ENCODE assay signal across 1 mouse cellular context in the genomic region with DNA sequence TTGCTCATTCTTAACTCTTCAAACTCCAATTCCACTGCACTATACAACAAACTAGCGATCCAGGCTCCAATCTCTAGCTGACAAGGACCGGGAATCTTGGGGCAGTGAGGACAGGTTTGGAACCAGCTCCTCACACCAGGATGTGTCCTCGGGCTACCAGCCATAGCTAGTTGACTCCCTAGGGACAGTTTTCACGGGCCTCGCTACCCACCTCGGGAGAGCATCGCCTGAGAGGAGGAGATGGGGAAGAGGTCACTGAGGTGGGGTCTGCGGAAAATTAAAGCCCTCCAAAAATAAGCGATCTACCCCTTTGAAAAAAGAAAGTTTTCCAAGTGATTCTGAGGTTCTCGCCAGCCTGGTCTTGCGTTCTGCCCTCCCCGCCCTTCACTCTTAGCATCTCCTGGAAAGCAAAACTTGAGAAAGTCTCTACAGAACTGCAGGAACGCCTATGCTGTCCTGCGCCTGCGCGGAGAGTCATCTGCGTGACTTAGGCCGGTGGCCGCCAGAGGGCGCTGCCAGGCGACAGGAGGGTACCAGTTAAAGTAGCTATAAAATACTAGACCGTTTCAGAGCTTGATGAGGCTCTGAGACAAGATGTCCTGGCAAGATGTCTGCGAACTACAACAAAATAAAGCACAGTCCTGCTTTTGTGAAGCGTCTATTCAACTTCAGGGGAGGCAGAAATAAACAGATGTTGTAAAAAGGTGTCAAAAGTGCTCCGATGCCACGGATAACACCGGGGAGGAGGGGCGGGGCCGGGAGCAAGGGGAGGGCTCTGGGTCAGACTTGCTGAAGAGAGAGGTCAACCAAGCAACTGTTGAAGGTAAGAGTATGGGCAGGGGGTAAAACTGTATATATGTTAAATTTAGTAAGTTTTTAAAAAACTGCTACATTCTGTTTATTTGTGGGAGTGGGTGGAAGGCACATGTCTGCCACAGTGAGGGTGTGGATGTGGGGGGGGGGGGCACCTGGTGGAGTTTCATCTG.
A peak's percentile ranks its signal among the peaks of the same experiment; 100 is the strongest.
TF ChIP-seq lines count a peak whose summit lies in the region.

No protein-coding gene starts in this region.

TF ChIP-seq in CH12.LX, 34 proteins besides CTCF, POLR2A, EP300 and RAD21:
- no peak; the same call in 1 of the 2 replicates for TF ChIP-seq MAFK (IDR thresholded peaks at IDR 0.05; ENCODE audit: insufficient replicate concordance, low read length)
- no peak for TF ChIP-seq JUN (IDR thresholded peaks at IDR 0.05; ENCODE audit: insufficient read depth, low read depth, low read length)
- TF ChIP-seq PAX5 (IDR thresholded peaks at IDR 0.05; ENCODE audit: low read length), result no peak
- TF ChIP-seq MEF2A (IDR thresholded peaks at IDR 0.05; ENCODE audit: borderline replicate concordance, low read depth, low read length), result peak; percentile 63
- TF ChIP-seq UBTF (IDR thresholded peaks at IDR 0.05; ENCODE audit: low read depth, low read length), result no peak
- TF ChIP-seq E2F4 (IDR thresholded peaks at IDR 0.05; ENCODE audit: insufficient replicate concordance, low read depth, low read length), result no peak
- TF ChIP-seq RCOR1 (conservative IDR thresholded peaks at IDR 0.05; ENCODE audit: low read depth, low read length), result no peak
- TF ChIP-seq GABPA (IDR thresholded peaks at IDR 0.05; ENCODE audit: insufficient replicate concordance, low read depth, low read length), result no peak
- TF ChIP-seq ETS1 (conservative IDR thresholded peaks at IDR 0.05; ENCODE audit: low read depth, low read length), result no peak
- peak; percentile 49 for TF ChIP-seq HCFC1 (IDR thresholded peaks at IDR 0.05; ENCODE audit: low read depth, low read length)
- TF ChIP-seq TBP (conservative IDR thresholded peaks at IDR 0.05; ENCODE audit: low read depth, low read length), result 0 out of 2 replicates have a peak, but pooled peaks have one; percentile 40
- TF ChIP-seq USF1 (IDR thresholded peaks at IDR 0.05; ENCODE audit: low read depth, low read length), result no peak
- no peak for TF ChIP-seq ZKSCAN1 (IDR thresholded peaks at IDR 0.05; ENCODE audit: borderline replicate concordance, low read depth, low read length)
- no peak for TF ChIP-seq ZNF384 (IDR thresholded peaks at IDR 0.05; ENCODE audit: low read depth, low read length)
- peak; percentile 20; the same call in 1 of the 2 replicates for TF ChIP-seq TCF12 (IDR thresholded peaks at IDR 0.05; ENCODE audit: low read depth, low read length)
- TF ChIP-seq SIN3A (IDR thresholded peaks at IDR 0.05; ENCODE audit: low read length), result 0 out of 2 replicates have a peak, but pooled peaks have one; percentile 29
- TF ChIP-seq IRF4 (IDR thresholded peaks at IDR 0.05; ENCODE audit: low read depth, low read length), result 0 out of 2 replicates have a peak, but pooled peaks have one; percentile 46
- TF ChIP-seq MXI1 (IDR thresholded peaks at IDR 0.05; ENCODE audit: low read depth, low read length), result no peak; the same call in 1 of the 2 replicates
- no peak for TF ChIP-seq POLR2AphosphoS2 (IDR thresholded peaks at IDR 0.05; ENCODE audit: low read depth, low read length)
- TF ChIP-seq ZC3H11A (IDR thresholded peaks at IDR 0.05; ENCODE audit: low read depth, low read length), result no peak
- peak; percentile 77 for TF ChIP-seq SMC3 (IDR thresholded peaks at IDR 0.05; ENCODE audit: low read depth, low read length)
- peak; percentile 98 for TF ChIP-seq NRF1 (IDR thresholded peaks at IDR 0.05; ENCODE audit: low read depth, low read length)
- TF ChIP-seq BHLHE40 (IDR thresholded peaks at IDR 0.05; ENCODE audit: low read depth, low read length), result 0 out of 2 replicates have a peak, but pooled peaks have one; percentile 11
- no peak for TF ChIP-seq KAT2A (IDR thresholded peaks at IDR 0.05; ENCODE audit: insufficient replicate concordance, low read length)
- peak; percentile 58; the same call in 1 of the 2 replicates for TF ChIP-seq MAX (IDR thresholded peaks at IDR 0.05; ENCODE audit: low read length)
- no peak for TF ChIP-seq CHD1 (IDR thresholded peaks at IDR 0.05; ENCODE audit: low read depth, low read length)
- TF ChIP-seq NELFE (IDR thresholded peaks at IDR 0.05; ENCODE audit: low read depth, low read length), result peak; percentile 72
- TF ChIP-seq MYC (IDR thresholded peaks at IDR 0.05; ENCODE audit: low read depth, low read length), result 0 out of 2 replicates have a peak, but pooled peaks have one; percentile 47
- TF ChIP-seq CHD2 (IDR thresholded peaks at IDR 0.05; ENCODE audit: low read length), result no peak
- peak; percentile 54; the same call in 1 of the 2 replicates for TF ChIP-seq MAZ (IDR thresholded peaks at IDR 0.05; ENCODE audit: low read depth, low read length)
- TF ChIP-seq ZMIZ1 (IDR thresholded peaks at IDR 0.05; ENCODE audit: low read depth, low read length), result no peak
- TF ChIP-seq JUND (conservative IDR thresholded peaks at IDR 0.05; ENCODE audit: low read depth, low read length), result no peak
- peak; percentile 43; the same call in 1 of the 2 replicates for TF ChIP-seq ELF1 (IDR thresholded peaks at IDR 0.05; ENCODE audit: low read depth, low read length)
- TF ChIP-seq USF2 (conservative IDR thresholded peaks at IDR 0.05; ENCODE audit: low read depth, low read length), result no peak
